Mouse (Mus musculus): ENCODE results near the gene Rasgrp3. TPM values are rescaled to one million over a fixed set of nuclear protein-coding genes. Genes with fewer than 3 reads are reported as not detected.
A peak's percentile ranks its signal among the peaks of the same experiment; 100 is the strongest.

Rasgrp3 gene
- total RNA-seq, 2 experiments from 2014 or later, result 13.3 to 23.5 TPM

DNA sequence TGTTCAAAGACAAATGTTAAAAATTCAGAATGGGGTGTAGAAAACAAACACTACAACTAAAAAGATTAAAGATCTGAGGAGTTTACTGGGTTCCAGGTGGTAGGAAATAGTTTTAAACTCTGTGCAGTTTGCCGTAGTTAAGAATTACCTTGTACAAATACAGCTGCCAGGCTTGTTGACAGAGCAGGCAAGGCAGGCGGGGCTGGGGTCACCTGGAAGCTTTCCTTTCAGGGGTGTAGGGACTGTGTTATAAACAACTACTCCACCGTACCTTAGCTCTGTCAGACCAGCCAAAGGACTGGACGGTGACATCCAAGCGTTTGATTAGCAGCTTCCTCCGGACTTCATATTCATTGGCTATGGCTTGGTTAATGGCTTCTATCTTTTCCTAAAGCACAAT, 103.4 kb downstream of the Rasgrp3 start:
- DNase-seq, result no peak

DNA sequence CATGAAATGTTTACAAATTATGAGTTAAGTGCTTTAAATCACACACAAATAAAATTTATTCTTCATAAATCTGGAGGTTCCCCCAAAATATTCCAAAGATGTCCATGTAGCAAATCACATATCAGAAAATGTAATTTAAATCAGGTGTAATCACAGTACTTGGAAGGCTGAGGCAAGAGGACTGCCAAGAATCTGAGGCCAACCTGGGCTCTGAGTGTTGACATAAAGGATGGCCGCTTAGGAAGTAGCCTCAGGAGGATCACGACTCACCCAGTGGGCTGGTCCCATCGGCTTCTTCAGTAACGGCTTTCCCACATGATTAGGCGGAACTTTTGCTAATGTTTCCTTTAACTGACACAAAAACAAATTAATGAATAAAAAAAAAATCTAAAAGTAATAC, 104.1 kb downstream of the Rasgrp3 start:
- DNase-seq, result no peak

DNA sequence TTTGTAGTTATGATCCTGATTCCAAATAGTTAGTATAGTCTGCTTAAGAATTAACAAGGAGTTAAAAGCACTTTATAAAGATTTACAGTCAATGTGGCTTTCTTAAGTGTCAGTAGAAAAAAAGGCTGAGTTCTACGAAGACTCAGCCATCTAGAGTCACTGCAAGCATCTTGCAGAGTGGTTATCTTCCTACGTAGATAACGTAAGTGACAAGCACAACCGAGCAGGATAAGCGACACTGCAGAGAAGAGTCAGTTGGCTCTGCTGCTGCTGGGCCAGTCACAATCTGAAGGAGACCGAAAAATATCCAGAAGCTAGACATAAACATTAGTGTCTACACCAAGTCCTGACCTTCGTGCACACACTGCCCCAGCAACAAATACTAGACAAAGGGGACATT, 107.7 kb downstream of the Rasgrp3 start:
- DNase-seq, result no peak

DNA sequence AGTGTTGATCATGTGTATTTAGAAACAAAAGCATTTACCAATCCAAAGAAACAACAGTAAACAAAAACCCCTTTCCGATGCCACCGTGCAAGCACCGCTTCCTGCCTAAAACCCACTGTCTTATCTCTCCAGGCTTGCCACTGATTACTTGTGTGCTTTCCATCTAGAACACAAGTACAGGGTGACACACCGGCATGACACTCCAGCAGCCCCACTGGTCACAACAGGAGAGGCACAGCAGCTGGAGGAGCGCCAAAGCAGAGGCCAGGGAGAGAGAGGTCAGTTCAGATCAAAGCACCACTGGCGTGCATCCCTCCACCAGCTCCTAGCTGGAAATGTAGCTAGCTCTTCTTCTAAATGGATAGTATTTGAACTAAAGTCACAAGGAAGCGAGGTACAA, 108.6 kb downstream of the Rasgrp3 start:
- DNase-seq, result peak; percentile 24 to 54

DNA sequence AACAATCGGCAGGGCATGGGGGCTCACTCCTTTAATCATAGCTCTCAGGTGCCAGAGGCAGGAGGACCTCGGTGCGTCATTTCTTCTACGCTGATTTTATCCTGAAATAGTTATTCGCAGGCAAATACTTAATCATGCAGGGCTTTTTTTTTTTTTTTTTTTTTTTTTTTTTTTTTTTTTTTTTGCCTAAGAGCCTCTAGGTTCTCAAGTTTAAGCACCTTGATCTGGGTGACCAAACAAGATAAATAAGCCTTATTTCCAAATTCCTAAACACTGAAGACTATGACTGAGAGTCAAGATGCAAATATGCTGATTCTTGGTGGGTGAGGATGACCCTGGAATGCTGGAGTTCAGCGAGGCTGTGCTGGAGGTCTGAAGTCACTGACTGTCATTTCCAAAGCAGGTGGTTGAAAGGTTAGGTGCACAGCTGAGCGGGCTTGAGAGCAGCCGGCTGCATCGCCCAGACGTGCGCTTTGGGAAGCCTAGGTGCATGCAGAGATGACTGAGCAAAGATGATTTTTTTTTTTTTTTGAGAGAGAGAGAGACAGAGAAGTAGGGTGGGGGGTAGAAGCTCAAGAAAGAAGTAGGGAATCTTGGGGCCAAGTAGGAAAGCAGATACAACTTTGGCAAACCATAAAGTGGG, 115.2 kb downstream of the Rasgrp3 start:
- DNase-seq, result peak in 1 of 2 experiments; percentile 10

DNA sequence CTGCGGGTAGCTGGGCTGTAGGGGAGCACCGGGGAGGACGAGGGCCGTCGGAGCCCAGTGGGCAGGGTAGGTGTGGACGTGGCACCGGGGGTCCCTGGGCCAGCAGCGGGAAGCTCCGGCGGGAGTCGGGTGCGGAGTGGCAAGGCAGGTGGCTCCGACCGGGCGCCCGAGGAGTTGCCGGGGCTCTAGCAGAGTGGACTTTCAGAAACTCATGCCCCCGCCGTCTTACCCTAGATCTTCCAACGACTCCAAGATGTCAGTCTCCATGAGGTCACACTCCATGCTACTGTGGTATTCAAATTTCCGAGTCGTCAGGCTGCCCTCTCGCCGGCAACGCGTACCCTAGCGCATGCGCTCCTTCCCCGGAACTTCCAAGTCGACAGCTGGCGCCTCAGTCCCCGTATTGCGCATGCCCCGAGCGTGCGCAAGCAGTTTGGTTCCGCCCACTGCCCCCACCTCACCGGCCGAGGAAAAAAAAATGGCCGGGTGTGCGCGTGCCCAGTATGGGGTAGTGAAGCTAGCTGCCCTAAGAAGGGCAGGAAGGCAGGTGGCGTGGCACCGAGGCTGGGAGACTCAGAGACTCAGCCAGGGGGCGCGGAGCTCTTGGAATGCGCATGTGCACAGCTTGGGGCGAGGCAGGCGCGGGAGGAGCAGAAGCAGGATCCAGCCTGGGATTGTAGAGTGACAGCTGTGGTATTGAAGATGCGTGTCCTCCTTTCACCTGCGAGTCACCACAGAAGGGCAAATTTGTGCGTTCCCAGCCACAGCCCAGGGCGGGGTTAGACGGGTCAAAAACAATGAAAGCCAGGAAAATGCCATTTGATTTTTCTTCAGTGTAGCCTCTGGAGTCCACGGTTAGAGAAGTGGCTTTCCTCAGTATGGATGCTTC, 116.1 kb downstream of the Rasgrp3 start, which contains the start of gene Fam98a:
Fam98a (minus strand) TSS at position 435 of the 889 bp plus-strand sequence.
- DNase-seq, result peak; percentile 99

DNA sequence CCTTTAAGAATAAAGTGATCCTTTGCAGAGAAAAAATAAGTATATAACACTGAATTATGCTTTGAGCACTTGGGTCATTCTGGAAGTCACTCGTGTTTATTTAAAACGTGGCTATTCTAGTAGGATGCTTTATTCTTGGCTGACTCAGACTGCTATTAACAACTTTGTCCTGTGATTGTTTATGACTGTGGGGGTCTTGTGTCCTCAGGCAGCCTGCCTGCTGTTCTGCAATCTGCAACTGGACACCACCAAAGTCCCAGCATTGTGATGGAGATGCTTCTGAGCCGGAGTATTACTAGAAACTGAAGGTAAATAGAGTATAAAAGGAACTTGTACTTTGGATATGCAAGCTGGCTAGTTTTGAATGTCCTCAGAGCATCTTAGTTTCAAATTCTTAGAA, 121.3 kb downstream of the Rasgrp3 start:
- no peak for DNase-seq

DNA sequence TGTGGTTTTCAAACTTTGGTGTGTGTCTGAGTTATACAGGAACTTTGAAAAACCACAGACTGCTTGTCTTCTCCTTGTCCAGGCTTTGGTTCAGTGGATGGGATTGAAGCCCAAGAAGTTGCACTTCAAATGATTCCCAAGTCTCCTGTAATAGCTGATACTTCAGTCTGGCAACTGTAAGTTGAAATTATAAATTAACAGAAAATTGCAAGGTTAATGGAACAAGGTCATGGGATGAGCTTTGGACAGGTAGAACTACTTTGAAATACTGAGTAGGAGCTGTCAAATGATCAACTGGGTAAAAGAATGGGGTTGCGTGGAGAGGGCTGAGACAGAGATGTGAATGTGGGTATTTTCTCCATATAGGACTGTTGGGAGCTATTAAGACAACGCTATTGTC, 122.3 kb downstream of the Rasgrp3 start:
- DNase-seq, result no peak

DNA sequence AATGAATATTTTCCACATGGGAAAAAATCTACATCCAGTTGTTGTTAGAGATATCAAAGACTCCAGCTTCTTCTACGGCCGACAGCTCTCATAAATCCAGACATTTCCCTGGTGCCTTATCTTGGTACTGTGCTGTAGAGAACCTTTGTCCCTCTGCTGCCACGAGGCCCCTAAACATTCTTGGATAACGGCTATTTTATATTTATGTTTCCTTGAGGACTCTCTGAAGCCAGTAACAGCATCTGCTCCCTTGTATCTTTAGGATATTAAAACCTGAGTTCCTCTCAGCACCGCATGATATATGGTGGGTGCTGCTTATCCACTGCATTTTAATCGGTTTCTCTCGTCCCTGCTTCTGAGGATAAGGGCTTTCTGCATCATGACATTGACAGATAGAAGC, 139.9 kb downstream of the Rasgrp3 start:
- no peak for DNase-seq

Other genes starting within 250 kb of the Rasgrp3 start
- gene Fam98a, start 116.0 kb downstream of the Rasgrp3 start, total RNA-seq (2021), result 10 to 100 TPM; 27.1 to 41.8 TPM